Comparison of ENCODE assay signal across 10 mouse cellular contexts in the genomic region with DNA sequence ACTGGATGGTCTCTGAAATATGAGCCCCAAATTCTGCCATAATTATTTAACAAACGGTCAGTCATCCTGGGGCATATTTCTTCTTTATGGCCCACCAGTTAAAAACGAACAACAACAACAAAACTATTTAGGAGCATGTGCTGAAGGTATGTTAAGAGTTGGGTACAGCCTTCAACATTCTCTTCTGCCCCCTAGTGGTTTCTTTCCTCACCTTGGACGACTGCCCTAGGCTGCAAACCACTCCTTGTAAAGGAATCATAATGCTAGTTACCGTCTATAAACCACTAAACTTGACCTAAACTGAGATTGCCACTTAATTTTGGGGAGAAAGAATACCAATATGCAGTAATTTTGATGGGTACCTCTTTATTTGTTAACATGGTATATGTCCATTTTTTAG. TPM values are rescaled to one million over a fixed set of nuclear protein-coding genes. Genes with fewer than 3 reads are reported as not detected.
DNase-seq lines count a peak whose midpoint lies in the region; ATAC-seq and TF ChIP-seq lines count a peak whose summit lies in the region.
"Had no signal": no experiment of that assay in that cellular context is flagged by ENCODE, and none has a peak within 500 bp of the region (broad histone marks: within the 10 kb centered on the region; RNA-seq: fewer than 3 reads in every experiment).

No protein-coding gene starts in this region.

- no peak for ATAC-seq in lung, postnatal 0 days
- ATAC-seq: intestine, embryonic 16.5 days had no signal

- H3K27me3 ChIP-seq in heart, embryonic 10.5 days (ENCODE audit: insufficient read depth, poor library complexity, severe bottlenecking): no peaks in the 10 kb centered on the region
- no peaks in the 10 kb centered on the region for H3K27me3 ChIP-seq in lung, postnatal 0 days (replicated peaks; ENCODE audit: insufficient read depth, low read length)
- H3K27me3 ChIP-seq: embryonic facial prominence, embryonic 15.5 days had no signal

- intact Hi-C loops in heart, postnatal 25 days (cut with DNase I): no loop called here

- TF ChIP-seq CTCF in lung, postnatal 0 days (IDR thresholded peaks at IDR 0.05): peak; percentile 66

- H3K36me3 ChIP-seq in heart, embryonic 10.5 days: no peaks in the 10 kb centered on the region
- H3K36me3 ChIP-seq in lung, postnatal 0 days (ENCODE audit: insufficient read depth, low read length): no peaks in the 10 kb centered on the region
- H3K36me3 ChIP-seq: embryonic facial prominence, embryonic 15.5 days had no signal

- H3K9me3 ChIP-seq in heart, embryonic 10.5 days: peaks cover 35% of the 10 kb centered on the region
- no peaks in the 10 kb centered on the region for H3K9me3 ChIP-seq in lung, postnatal 0 days (ENCODE audit: low read length)

- no peak for DNase-seq in heart, embryonic 10.5 days (ENCODE audit: low spot score)
- DNase-seq in heart, postnatal 25 days (ENCODE audit: low spot score): no peak
- DNase-seq in lung, postnatal 0 days (ENCODE audit: low spot score): peak; percentile 48
- DNase-seq in lung, postnatal 4 days: no peak
- DNase-seq in embryo, embryonic 10.5 days (ENCODE audit: low spot score): peak; percentile 74
- DNase-seq in retina, adult 2 months (ENCODE audit: low read depth, low spot score): peak; percentile 6
- no peak for DNase-seq in natural killer cell, adult 2 months (ENCODE audit: low spot score in 2 of 2)
- DNase-seq in layer of hippocampus, postnatal 25 days (ENCODE audit: extremely low spot score in 1 of 2, low spot score in 1 of 2): no peak

- H3K4me1 ChIP-seq in heart, embryonic 10.5 days: 0 out of 2 replicates have a peak, but pooled peaks cover 4% of the 10 kb centered on the region
- no peaks in the 10 kb centered on the region for H3K4me1 ChIP-seq in lung, postnatal 0 days (ENCODE audit: insufficient read depth, low read depth, low read length)
- H3K4me1 ChIP-seq: embryonic facial prominence, embryonic 15.5 days had no signal

- no peak overlapping the region for H3K4me2 ChIP-seq in lung, postnatal 0 days (replicated peaks; ENCODE audit: low read depth, low read length)

- no peak for TF ChIP-seq EP300 in lung, postnatal 0 days (IDR thresholded peaks at IDR 0.05)

- 31% methylated on average over 4 of the region's 4 CpGs for WGBS in heart, embryonic 10.5 days
- 24% methylated on average over 4 of the region's 4 CpGs for WGBS in lung, postnatal 0 days

- no peak overlapping the region for H3K9ac ChIP-seq in lung, postnatal 0 days (replicated peaks; ENCODE audit: low read depth)
- H3K9ac ChIP-seq: embryonic facial prominence, embryonic 15.5 days had no signal

- peak overlapping the region; percentile 63; the same call in 1 of the 2 replicates for H3K4me3 ChIP-seq in heart, embryonic 10.5 days
- no peak overlapping the region for H3K4me3 ChIP-seq in lung, postnatal 0 days (ENCODE audit: low read depth, low read length)

- no peak overlapping the region for H3K27ac ChIP-seq in heart, embryonic 10.5 days
- no peak overlapping the region for H3K27ac ChIP-seq in lung, postnatal 0 days (ENCODE audit: low read length)
- H3K27ac ChIP-seq: embryonic facial prominence, embryonic 15.5 days had no signal

RNA-seq across cellular contexts. Expression of a gene that starts 1.2 kb away (rescaled TPM):
- 1.5 and 4.2 TPM in 2 replicates for polyA plus RNA-seq in heart, embryonic 10.5 days (2016; fragmentation: Nextera tagmentation; extraction: Ambion mirVana)
- not detected for total RNA-seq in heart, postnatal 25 days (2021)
- 0.30 and 0.33 TPM in 2 replicates for polyA plus RNA-seq in lung, postnatal 0 days (2015; fragmentation: Nextera tagmentation; extraction: Ambion mirVana)
- 1 to 10 TPM; 1.4 to 1.8 TPM for total RNA-seq in layer of hippocampus, postnatal 25 days (2021)

RNA-seq across cellular contexts. Expression of a gene that starts 29.3 kb away (rescaled TPM):
- polyA plus RNA-seq in heart, embryonic 10.5 days (2016; fragmentation: Nextera tagmentation; extraction: Ambion mirVana): 92.0 and 113 TPM in 2 replicates
- 1 to 10 TPM; 5.6 to 5.7 TPM for total RNA-seq in heart, postnatal 25 days (2021)
- 34.7 and 36.6 TPM in 2 replicates for polyA plus RNA-seq in lung, postnatal 0 days (2015; fragmentation: Nextera tagmentation; extraction: Ambion mirVana)
- 100 to 1,000 TPM; 120 to 150 TPM for total RNA-seq in layer of hippocampus, postnatal 25 days (2021)

RNA-seq across cellular contexts. Expression of a gene that starts 44.3 kb away (rescaled TPM):
- polyA plus RNA-seq in heart, embryonic 10.5 days (2016; fragmentation: Nextera tagmentation; extraction: Ambion mirVana): 3.3 and 5.5 TPM in 2 replicates
- under 1 TPM; 0.29 to 0.48 TPM for total RNA-seq in heart, postnatal 25 days (2021)
- polyA plus RNA-seq in lung, postnatal 0 days (2015; fragmentation: Nextera tagmentation; extraction: Ambion mirVana): 2.2 and 2.8 TPM in 2 replicates
- total RNA-seq in layer of hippocampus, postnatal 25 days (2021): 1 to 10 TPM; 2.6 to 2.8 TPM

Comparison
In these comparisons a context has a peak if more than half of its experiments do, and no peak if none do; other contexts are left out.
1. DNase-seq: peak in lung, postnatal 0 days (single experiment), embryo, embryonic 10.5 days (single experiment) and retina, adult 2 months (single experiment); none in heart, embryonic 10.5 days (single experiment), heart, postnatal 25 days (single experiment), lung, postnatal 4 days (0 of 2), natural killer cell, adult 2 months (0 of 2) and layer of hippocampus, postnatal 25 days (0 of 2).
2. RNA of a gene that starts 29.3 kb away (total RNA-seq): 120 to 150 TPM in layer of hippocampus, postnatal 25 days; 5.6 to 5.7 TPM in heart, postnatal 25 days; every median in the first group is over 10 times any median in the second.